Mouse (Mus musculus) MEL (cell line): ENCODE results near the gene Pip5k1a. TPM values are rescaled to one million over a fixed set of nuclear protein-coding genes. Genes with fewer than 3 reads are reported as not detected.

Experiments
- DNase-seq: peaks from one replicate; pipeline ENCODE4 v3.0.0; 2011; ENCODE audit warnings: low read depth, low spot score
- H3K27ac ChIP-seq: 2 replicates; pipeline ENCODE4 v1.5.1; 2012; ENCODE audit warnings: low read depth, mild to moderate bottlenecking, control low read depth, low read length, moderate library complexity; ENCODE audit not compliant: control insufficient read depth
- H3K27me3 ChIP-seq, 2 experiments: fragments of 150-350 bp in 1 of 2; sonication (generic) in 1 of 2; 2 replicates each; pipeline ENCODE4 v1.6.1; 2012; ENCODE audit warnings: low read length in 2 of 2, mild to moderate bottlenecking in 2 of 2, improper control_type of control experiment in 1 of 2, moderate library complexity in 1 of 2; ENCODE audit not compliant: insufficient read depth in 2 of 2, control insufficient read depth in 1 of 2
- H3K36me3 ChIP-seq, 2 experiments: 2 replicates each; pipeline ENCODE4 v1.6.1; 2012 to 2014; ENCODE audit warnings: low read length in 2 of 2, improper control_type of control experiment in 1 of 2, inconsistent platforms in 1 of 2, mild to moderate bottlenecking in 1 of 2; ENCODE audit not compliant: insufficient read depth in 2 of 2, control insufficient read depth in 1 of 2
- H3K4me1 ChIP-seq, 2 experiments: fragments of 150-350 bp in 1 of 2; sonication (generic) in 1 of 2; 2 replicates each; pipeline ENCODE4 v1.6.1; 2012; ENCODE audit warnings: low read length in 2 of 2, improper control_type of control experiment in 1 of 2, mild to moderate bottlenecking in 1 of 2; ENCODE audit not compliant: insufficient read depth in 2 of 2, control insufficient read depth in 1 of 2
- H3K4me3 ChIP-seq, 2 experiments: fragments of 150-350 bp in 1 of 2; sonication (generic) in 1 of 2; 2 replicates each; pipeline ENCODE4 v1.5.1; 2012; ENCODE audit warnings: low read depth in 2 of 2, low read length in 2 of 2, mild to moderate bottlenecking in 2 of 2, moderate library complexity in 2 of 2, control low read depth in 1 of 2, improper control_type of control experiment in 1 of 2; ENCODE audit not compliant: control insufficient read depth in 1 of 2, insufficient read depth in 1 of 2
- H3K79me2 ChIP-seq: 2 replicates; pipeline ENCODE4 v1.6.1; 2012; ENCODE audit warnings: mild to moderate bottlenecking, low read length, moderate library complexity; ENCODE audit not compliant: control insufficient read depth, poor library complexity, insufficient read depth
- H3K9ac ChIP-seq: 2 replicates; pipeline ENCODE4 v1.6.1; 2012; ENCODE audit warnings: low read depth, mild to moderate bottlenecking, control low read depth, low read length, moderate library complexity; ENCODE audit not compliant: control insufficient read depth, poor library complexity, severe bottlenecking
- H3K9me3 ChIP-seq: fragments of 150-350 bp; sonication (generic); replicated peaks from 2 replicates; pipeline ENCODE4 v1.6.1; 2012; ENCODE audit warnings: mild to moderate bottlenecking, low read length, improper control_type of control experiment, moderate library complexity; ENCODE audit not compliant: insufficient read depth
- BHLHE40 ChIP-seq: IDR thresholded peaks from 2 replicates; pipeline ENCODE4 v1.6.1; 2012; ENCODE audit warnings: low read depth, mild to moderate bottlenecking, inconsistent platforms, low read length, improper control_type of control experiment, borderline replicate concordance
- CHD1 ChIP-seq: IDR thresholded peaks from 2 replicates; pipeline ENCODE4 v1.6.1; 2012; ENCODE audit warnings: low read depth, mild to moderate bottlenecking, inconsistent platforms, low read length, improper control_type of control experiment
- CHD2 ChIP-seq: IDR thresholded peaks from 2 replicates; pipeline ENCODE4 v1.6.1; 2011; ENCODE audit warnings: low read length, improper control_type of control experiment
- CTCF ChIP-seq, 3 experiments: IDR thresholded peaks in 2 of 3; conservative IDR thresholded peaks in 1 of 3; 2 replicates each; pipeline ENCODE4 v1.5.1; 2011 to 2012; ENCODE audit warnings: low read length in 3 of 3, low read depth in 2 of 3, mild to moderate bottlenecking in 2 of 3, improper control_type of control experiment in 1 of 3, inconsistent platforms in 1 of 3, mixed read lengths in 1 of 3, moderate library complexity in 1 of 3; ENCODE audit not compliant: control insufficient read depth in 1 of 3, insufficient read depth in 1 of 3, poor library complexity in 1 of 3, severe bottlenecking in 1 of 3
- EP300 ChIP-seq, 2 experiments: IDR thresholded peaks; 2 replicates each; pipeline ENCODE4 v1.6.1; 2011; ENCODE audit warnings: improper control_type of control experiment in 2 of 2, low read length in 2 of 2, low read depth in 1 of 2, mild to moderate bottlenecking in 1 of 2
- ETS1 ChIP-seq: IDR thresholded peaks from 2 replicates; pipeline ENCODE4 v1.6.1; 2012; ENCODE audit warnings: low read depth, mild to moderate bottlenecking, inconsistent platforms, low read length, improper control_type of control experiment, moderate library complexity
- GABPA ChIP-seq: IDR thresholded peaks from 2 replicates; pipeline ENCODE4 v1.6.1; 2012; ENCODE audit warnings: low read depth, mild to moderate bottlenecking, inconsistent platforms, low read length, improper control_type of control experiment, moderate library complexity
- GATA1 ChIP-seq: IDR thresholded peaks from 2 replicates; pipeline ENCODE4 v1.6.1; 2011; ENCODE audit warnings: low read depth, low read length, improper control_type of control experiment
- HCFC1 ChIP-seq: IDR thresholded peaks from 2 replicates; pipeline ENCODE4 v1.6.1; 2012; ENCODE audit warnings: low read depth, mild to moderate bottlenecking, inconsistent platforms, low read length, improper control_type of control experiment, moderate library complexity
- JUND ChIP-seq: IDR thresholded peaks from 2 replicates; pipeline ENCODE4 v1.6.1; 2011; ENCODE audit warnings: low read depth, mild to moderate bottlenecking, improper control_type of control experiment, low read length
- KAT2A ChIP-seq: conservative IDR thresholded peaks from 2 replicates; pipeline ENCODE4 v1.6.1; 2012; ENCODE audit warnings: low read depth, low read length, improper control_type of control experiment, inconsistent platforms
- MAFK ChIP-seq: IDR thresholded peaks from 2 replicates; pipeline ENCODE4 v1.6.1; 2011; ENCODE audit warnings: low read depth, mild to moderate bottlenecking, low read length, improper control_type of control experiment, borderline replicate concordance
- MAX ChIP-seq: IDR thresholded peaks from 2 replicates; pipeline ENCODE4 v1.6.1; 2011; ENCODE audit warnings: low read length, improper control_type of control experiment
- MAZ ChIP-seq: IDR thresholded peaks from 2 replicates; pipeline ENCODE4 v1.6.1; 2012; ENCODE audit warnings: low read depth, mild to moderate bottlenecking, inconsistent platforms, low read length, improper control_type of control experiment
- MEF2A ChIP-seq: IDR thresholded peaks from 2 replicates; pipeline ENCODE4 v1.6.1; 2014; ENCODE audit warnings: low read depth, mild to moderate bottlenecking, inconsistent platforms, low read length, improper control_type of control experiment; ENCODE audit not compliant: poor library complexity, insufficient replicate concordance, severe bottlenecking; ENCODE audit errors: extremely low read depth
- MXI1 ChIP-seq: IDR thresholded peaks from 2 replicates; pipeline ENCODE4 v1.6.1; 2011; ENCODE audit warnings: mild to moderate bottlenecking, low read depth, low read length, improper control_type of control experiment
- MYB ChIP-seq: IDR thresholded peaks from 2 replicates; pipeline ENCODE4 v1.6.1; 2011; ENCODE audit warnings: mild to moderate bottlenecking, low read depth, low read length, improper control_type of control experiment
- MYC ChIP-seq: IDR thresholded peaks from 2 replicates; pipeline ENCODE4 v1.6.1; 2011; ENCODE audit warnings: low read depth, mild to moderate bottlenecking, low read length, improper control_type of control experiment, moderate library complexity
- NRF1 ChIP-seq: IDR thresholded peaks from 2 replicates; pipeline ENCODE4 v1.6.1; 2014; ENCODE audit warnings: low read depth, mild to moderate bottlenecking, inconsistent platforms, low read length, improper control_type of control experiment, moderate library complexity; ENCODE audit not compliant: poor library complexity, insufficient read depth, severe bottlenecking
- POLR2A ChIP-seq, 2 experiments: IDR thresholded peaks; 2 replicates each; pipeline ENCODE4 v1.6.1; 2011 to 2012; ENCODE audit warnings: low read length in 2 of 2, mild to moderate bottlenecking in 2 of 2, control low read depth in 1 of 2, improper control_type of control experiment in 1 of 2, low read depth in 1 of 2, moderate library complexity in 1 of 2; ENCODE audit not compliant: control insufficient read depth in 1 of 2, insufficient read depth in 1 of 2, poor library complexity in 1 of 2
- POLR2AphosphoS2 ChIP-seq: IDR thresholded peaks from 2 replicates; pipeline ENCODE4 v1.6.1; 2011; ENCODE audit warnings: low read length, improper control_type of control experiment
- POLR2AphosphoS5 ChIP-seq: IDR thresholded peaks from 2 replicates; pipeline ENCODE4 v1.6.1; 2012; ENCODE audit warnings: low read depth, borderline replicate concordance, mild to moderate bottlenecking, inconsistent platforms, low read length, moderate library complexity, mixed read lengths
- RAD21 ChIP-seq: IDR thresholded peaks from 2 replicates; pipeline ENCODE4 v1.6.1; 2011; ENCODE audit warnings: mild to moderate bottlenecking, low read depth, low read length, improper control_type of control experiment
- RCOR1 ChIP-seq: IDR thresholded peaks from 2 replicates; pipeline ENCODE4 v1.6.1; 2012; ENCODE audit warnings: low read depth, mild to moderate bottlenecking, inconsistent platforms, low read length, improper control_type of control experiment
- SIN3A ChIP-seq: IDR thresholded peaks from 2 replicates; pipeline ENCODE4 v1.6.1; 2012; ENCODE audit warnings: low read length, improper control_type of control experiment, inconsistent platforms
- SMC3 ChIP-seq: IDR thresholded peaks from 2 replicates; pipeline ENCODE4 v1.6.1; 2011; ENCODE audit warnings: low read depth, low read length, improper control_type of control experiment
- TBP ChIP-seq: IDR thresholded peaks from 2 replicates; pipeline ENCODE4 v1.8.0; 2011; ENCODE audit warnings: low read depth, low read length, improper control_type of control experiment
- TCF12 ChIP-seq: IDR thresholded peaks from 2 replicates; pipeline ENCODE4 v1.6.1; 2014; ENCODE audit warnings: low read depth, mild to moderate bottlenecking, inconsistent platforms, low read length, improper control_type of control experiment, moderate library complexity
- UBTF ChIP-seq: IDR thresholded peaks from 2 replicates; pipeline ENCODE4 v1.6.1; 2012; ENCODE audit warnings: low read depth, mild to moderate bottlenecking, inconsistent platforms, low read length, improper control_type of control experiment, moderate library complexity, borderline replicate concordance; ENCODE audit not compliant: insufficient read depth
- USF1 ChIP-seq: IDR thresholded peaks from 2 replicates; pipeline ENCODE4 v1.6.1; 2014; ENCODE audit warnings: low read depth, mild to moderate bottlenecking, inconsistent platforms, low read length, improper control_type of control experiment, moderate library complexity
- USF2 ChIP-seq, 2 experiments: IDR thresholded peaks; 2 replicates each; pipeline ENCODE4 v1.6.1; 2011 to 2012; ENCODE audit warnings: improper control_type of control experiment in 2 of 2, low read length in 2 of 2, borderline replicate concordance in 1 of 2, inconsistent platforms in 1 of 2, low read depth in 1 of 2, mild to moderate bottlenecking in 1 of 2; ENCODE audit not compliant: insufficient read depth in 1 of 2
- ZC3H11A ChIP-seq: IDR thresholded peaks from 2 replicates; pipeline ENCODE4 v1.6.1; 2012; ENCODE audit warnings: low read depth, mild to moderate bottlenecking, inconsistent platforms, low read length, improper control_type of control experiment
- ZMIZ1 ChIP-seq: IDR thresholded peaks from 2 replicates; pipeline ENCODE4 v1.6.1; 2012; ENCODE audit warnings: low read depth, mild to moderate bottlenecking, inconsistent platforms, low read length, improper control_type of control experiment, moderate library complexity
- ZNF384 ChIP-seq: IDR thresholded peaks from 2 replicates; pipeline ENCODE4 v1.6.1; 2012; ENCODE audit warnings: low read depth, mild to moderate bottlenecking, inconsistent platforms, low read length, improper control_type of control experiment
- polyA plus RNA-seq, 2 experiments: library from polyadenylated mRNA; stranded (reverse) in 1 of 2; unstranded in 1 of 2; fragments of >175 nt in 1 of 2; fragments of >200 nt in 1 of 2; gene quantifications; 2 replicates each; pipeline versions ENCODE4 v1.2.1 to v1.2.4; 2012; ENCODE audit warnings: low replicate concordance in 2 of 2, low read depth in 1 of 2; ENCODE audit not compliant: insufficient read length in 2 of 2, insufficient read depth in 1 of 2, missing spikeins in 1 of 2
- total RNA-seq: library from RNA; depleted of rRNA; stranded (reverse); fragments of 300-350 nt; gene quantifications from 2 replicates; pipeline ENCODE4 v1.2.3, GENCODE M21; 2012

The Pip5k1a gene
- total and polyA plus RNA-seq, 3 experiments = 47.7 to 322 (median 103) TPM

- peak; percentile 59; the same call in 1 of the 2 replicates for TF ChIP-seq ETS1
- no peak for TF ChIP-seq ZC3H11A
- peak in 1 of 2 experiments; percentile 41; a peak in 1 of 4 replicates for TF ChIP-seq POLR2A (IDR thresholded peaks at IDR 0.05; ENCODE audit: control insufficient read depth in 1 of 2, insufficient read depth in 1 of 2, low read depth in 1 of 2, low read length in 2 of 2, poor library complexity in 1 of 2)
- no peak for TF ChIP-seq POLR2AphosphoS5
Observed at GRCm38 (mm10) chr3:95135433-95136052, 28.8 kb upstream of the Pip5k1a start (continued).

- DNase-seq = peak; percentile 94
- H3K36me3 ChIP-seq = peaks cover 0 to 20% of the 10 kb centered on the region in 2 experiments
- peak overlapping the region; percentile 79 for H3K27ac ChIP-seq
- no peaks in the 10 kb centered on the region for H3K27me3 ChIP-seq
- H3K9ac ChIP-seq = peak overlapping the region; percentile 67
- H3K9me3 ChIP-seq = no peaks in the 10 kb centered on the region
- H3K4me1 ChIP-seq = peaks cover 12 to 24% of the 10 kb centered on the region in 2 experiments
- H3K4me3 ChIP-seq = peak overlapping the region; percentile 55 to 86
- peaks cover 11% of the 10 kb centered on the region for H3K79me2 ChIP-seq
- TF ChIP-seq ZNF384 = peak; percentile 62
- TF ChIP-seq RAD21 = no peak
- no peak for TF ChIP-seq MAX
- no peak for TF ChIP-seq MAZ
- peak; percentile 25; the same call in 1 of the 2 replicates for TF ChIP-seq RCOR1
- TF ChIP-seq TBP = peak; percentile 27; the same call in 1 of the 2 replicates
- no peak for TF ChIP-seq KAT2A
- no peak; the same call in 1 of the 2 replicates for TF ChIP-seq GATA1
- no peak for TF ChIP-seq JUND
- TF ChIP-seq ZC3H11A = no peak
- TF ChIP-seq USF1 = no peak
- no peak for TF ChIP-seq MEF2A
- no peak for TF ChIP-seq SMC3
- no peak for TF ChIP-seq USF2 (IDR thresholded peaks at IDR 0.05; ENCODE audit: borderline replicate concordance in 1 of 2, insufficient read depth in 1 of 2, low read depth in 1 of 2, low read length in 2 of 2)
- TF ChIP-seq ZMIZ1 = no peak
- no peak for TF ChIP-seq MXI1
- TF ChIP-seq HCFC1 = peak; percentile 65
- TF ChIP-seq CHD2 = peak; percentile 67
- no peak for TF ChIP-seq UBTF
- no peak for TF ChIP-seq MAFK
- TF ChIP-seq SIN3A = peak; percentile 8; the same call in 1 of the 2 replicates
- no peak for TF ChIP-seq NRF1
- no peak for TF ChIP-seq MYC
- peak; percentile 66; the same call in 1 of the 2 replicates for TF ChIP-seq POLR2AphosphoS2
- no peak for TF ChIP-seq CTCF (IDR thresholded peaks at IDR 0.05 in 2 of 3, conservative IDR thresholded peaks at IDR 0.05 in 1 of 3; ENCODE audit: control insufficient read depth in 1 of 3, insufficient read depth in 1 of 3, low read depth in 2 of 3, low read length in 3 of 3, poor library complexity in 1 of 3, severe bottlenecking in 1 of 3)
- no peak for TF ChIP-seq POLR2AphosphoS5
- TF ChIP-seq CHD1 = peak; percentile 77
- no peak for TF ChIP-seq EP300 (IDR thresholded peaks at IDR 0.05; ENCODE audit: low read depth in 1 of 2, low read length in 2 of 2)
- no peak for TF ChIP-seq TCF12
- TF ChIP-seq ETS1 = no peak
- TF ChIP-seq MYB = no peak
- TF ChIP-seq BHLHE40 = 0 out of 2 replicates have a peak, but pooled peaks have one; percentile 21
- no peak for TF ChIP-seq GABPA
Observed at GRCm38 (mm10) chr3:95135023-95135422, 28.3 kb upstream of the Pip5k1a start.
